Mouse (Mus musculus) CD4-positive, CD25-positive, alpha-beta regulatory T cell, adult 9 weeks (primary cell): ENCODE results near the gene Pygl. TPM values are rescaled to one million over a fixed set of nuclear protein-coding genes. Genes with fewer than 3 reads are reported as not detected.

Source experiments
- polyA plus RNA-seq: library from polyadenylated mRNA; unstranded; fragments of 100-300 nt; shearing (Covaris generic); gene quantifications from one replicate; pipeline ENCODE4 v1.2.1, GENCODE M21; 2017

Pygl gene
- polyA plus RNA-seq = 0.56 TPM

DNA sequence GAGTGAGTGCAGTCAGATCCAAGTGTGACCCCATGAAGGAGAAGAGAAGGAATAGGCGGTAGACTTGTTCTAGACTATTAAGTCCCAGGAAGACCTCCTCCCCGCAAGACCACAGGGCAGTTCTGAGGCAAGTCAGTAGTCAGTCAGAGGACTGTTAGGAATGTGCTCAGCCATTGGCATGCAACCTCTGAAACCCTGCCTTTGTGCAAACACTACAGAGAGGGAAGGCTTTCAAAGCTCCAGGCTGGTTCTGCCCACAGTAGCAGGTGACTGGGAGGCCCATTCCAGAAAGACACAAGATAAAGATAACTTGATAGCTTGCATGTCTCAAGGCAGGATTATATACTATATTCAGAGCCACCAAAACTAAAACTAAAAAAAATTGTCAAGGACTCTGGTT, at the start of gene Pygl:
Pygl (minus strand) TSS at position 195 of the 400 bp plus-strand sequence.

DNA sequence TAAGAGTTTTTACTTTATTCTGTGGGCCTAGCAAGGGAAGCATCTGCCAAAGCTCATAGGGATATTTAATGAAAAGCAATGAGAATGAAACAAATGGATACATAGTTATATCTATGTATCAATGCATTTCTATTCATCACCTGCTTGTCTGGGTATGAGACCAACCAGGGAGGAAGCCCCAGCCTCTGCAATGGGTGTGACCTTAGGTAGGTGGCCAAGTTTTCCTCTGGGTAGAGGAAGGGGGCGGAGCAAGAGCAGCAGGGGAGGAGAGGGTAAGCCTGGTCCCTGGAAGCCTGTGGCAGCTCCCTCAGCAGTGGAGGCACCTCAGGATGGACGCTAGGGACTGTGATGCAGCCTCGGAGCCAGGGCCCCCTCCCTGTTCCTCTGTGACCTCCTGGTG, 77.4 kb downstream of the Pygl start, which contains the start of gene Abhd12b:
Abhd12b (plus strand) TSS at position 301 of the 400 bp plus-strand sequence.

Other genes with a start within 250 kb of the Pygl start
- gene Sav1, start 244.5 kb downstream of the Pygl start, polyA plus RNA-seq = 0.68 TPM
- gene Nin, start 117.8 kb downstream of the Pygl start, polyA plus RNA-seq = 19.1 TPM
- 1.4 TPM for gene Abhd12b, start 77.3 kb downstream of the Pygl start, polyA plus RNA-seq
- gene Trim9, start 116.1 kb upstream of the Pygl start, polyA plus RNA-seq = not detected
- gene Tmx1, start 221.6 kb upstream of the Pygl start, polyA plus RNA-seq = 137 TPM